Mouse (Mus musculus): ENCODE measurements around the gene Stx1a.

DNA sequence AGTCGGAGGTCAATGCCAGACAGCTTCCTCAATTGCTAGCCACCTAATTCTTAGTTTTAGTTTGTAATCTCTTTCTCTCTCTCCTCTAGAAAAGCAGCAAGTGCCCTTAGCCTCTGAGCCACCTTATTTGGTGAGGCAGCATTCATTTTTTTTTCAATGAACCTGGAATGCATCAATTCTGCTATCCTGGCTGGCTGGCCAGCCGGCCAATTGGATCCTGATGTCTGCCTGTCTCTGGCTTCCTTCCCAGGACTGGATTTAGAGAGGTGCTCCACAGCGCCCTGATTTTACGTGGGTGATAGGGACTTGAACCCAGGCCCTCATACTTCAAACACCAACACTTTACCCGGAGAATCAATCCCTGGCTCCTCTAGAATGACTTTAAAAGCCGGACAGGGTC is 24.9 kb upstream of the Stx1a start:
- TF ChIP-seq CTCF (IDR thresholded peaks at IDR 0.05; ENCODE audit: borderline replicate concordance, insufficient read depth, low read depth, low read length) (no peak), POLR2A (IDR thresholded peaks at IDR 0.05; ENCODE audit: borderline replicate concordance, insufficient read depth, low read length) (no peak)
